Mouse (Mus musculus): ENCODE results near the gene Enoph1. TPM values are rescaled to one million over a fixed set of nuclear protein-coding genes. Genes with fewer than 3 reads are reported as not detected.

Enoph1 gene
- total and polyA plus RNA-seq, 3 experiments: 50.4 to 67.3 (median 52.4) TPM

- no peak for DNase-seq (ENCODE audit: extremely low read depth)
- TF ChIP-seq MXI1 (IDR thresholded peaks at IDR 0.05; ENCODE audit: low read depth, low read length): no peak
- TF ChIP-seq MYC (IDR thresholded peaks at IDR 0.05; ENCODE audit: low read depth, low read length): no peak
- no peak for TF ChIP-seq ELF1 (IDR thresholded peaks at IDR 0.05; ENCODE audit: low read depth, low read length)
- no peak for TF ChIP-seq SMC3 (IDR thresholded peaks at IDR 0.05; ENCODE audit: low read depth, low read length)
- TF ChIP-seq GABPA (IDR thresholded peaks at IDR 0.05; ENCODE audit: insufficient replicate concordance, low read depth, low read length): no peak
- TF ChIP-seq CTCF (conservative IDR thresholded peaks at IDR 0.05 in 1 of 2, IDR thresholded peaks at IDR 0.05 in 1 of 2; ENCODE audit: low read depth in 2 of 2, low read length in 2 of 2): no peak
- no peak for TF ChIP-seq USF1 (IDR thresholded peaks at IDR 0.05; ENCODE audit: low read depth, low read length)
- no peak for TF ChIP-seq E2F4 (IDR thresholded peaks at IDR 0.05; ENCODE audit: insufficient replicate concordance, low read depth, low read length)
- no peak for TF ChIP-seq TBP (conservative IDR thresholded peaks at IDR 0.05; ENCODE audit: low read depth, low read length)
- no peak for TF ChIP-seq NRF1 (IDR thresholded peaks at IDR 0.05; ENCODE audit: low read depth, low read length)
- no peak for TF ChIP-seq JUND (conservative IDR thresholded peaks at IDR 0.05; ENCODE audit: low read depth, low read length)
- no peak for TF ChIP-seq UBTF (IDR thresholded peaks at IDR 0.05; ENCODE audit: low read depth, low read length)
- no peak for TF ChIP-seq ZMIZ1 (IDR thresholded peaks at IDR 0.05; ENCODE audit: low read depth, low read length)
- no peak for TF ChIP-seq ZNF384 (IDR thresholded peaks at IDR 0.05; ENCODE audit: low read depth, low read length)
- no peak for TF ChIP-seq MAZ (IDR thresholded peaks at IDR 0.05; ENCODE audit: low read depth, low read length)
- in situ Hi-C loops (cut with MboI; ENCODE audit: low pct_ligation_motif_present, low pct_unique_long_range_greater_than_20kb, low sequenced_read_pairs) (loop anchor here (25.0 kb wide), 1 partner anchor 221 kb away; no protein-coding TSS in a partner anchor), dilution Hi-C loops (cut with MboI; ENCODE audit: extremely low pct_ligation_motif_present, extremely low pct_unique_long_range_greater_than_20kb, low sequenced_read_pairs) (no loop called here)
- Histone ChIP-seq H3K36me3 (replicated peaks in 1 of 2; ENCODE audit: control insufficient read depth in 1 of 2, insufficient read depth in 1 of 2, low read length in 1 of 2) (no peaks in the 10 kb centered on the region), H3K9me3 (replicated peaks; ENCODE audit: low read length) (no peaks in the 10 kb centered on the region), H3K9ac (ENCODE audit: insufficient read depth, low read depth) (no peak overlapping the region), H3K27me3 (replicated peaks) (no peaks in the 10 kb centered on the region), H3K79me2 (replicated peaks; ENCODE audit: control insufficient read depth, extremely low read depth, insufficient read depth, poor library complexity, severe bottlenecking) (no peaks in the 10 kb centered on the region), H3K27ac (ENCODE audit: insufficient read depth, low read depth) (no peak overlapping the region), H3K4me2 (ENCODE audit: insufficient read depth, low read depth, poor library complexity, severe bottlenecking) (no peak overlapping the region), H3K4me1 (ENCODE audit: control insufficient read depth in 1 of 2, insufficient read depth in 2 of 2) (no peaks in the 10 kb centered on the region), H3K4me3 (replicated peaks in 1 of 3; ENCODE audit: low read depth in 2 of 3, low read length in 2 of 3, poor library complexity in 1 of 3) (no peak overlapping the region)
These were observed 51.8 kb downstream of the Enoph1 start for GRCm38 (mm10) chr5:100091602-100092001.

- Histone ChIP-seq H3K4me1 (ENCODE audit: control insufficient read depth in 1 of 2, insufficient read depth in 2 of 2) (no peaks in the 10 kb centered on the region), H3K79me2 (replicated peaks; ENCODE audit: control insufficient read depth, extremely low read depth, insufficient read depth, poor library complexity, severe bottlenecking) (no peaks in the 10 kb centered on the region), H3K9me3 (replicated peaks; ENCODE audit: low read length) (no peaks in the 10 kb centered on the region), H3K27me3 (replicated peaks) (no peaks in the 10 kb centered on the region), H3K27ac (ENCODE audit: insufficient read depth, low read depth) (no peak overlapping the region), H3K9ac (ENCODE audit: insufficient read depth, low read depth) (no peak overlapping the region), H3K36me3 (replicated peaks in 1 of 2; ENCODE audit: control insufficient read depth in 1 of 2, insufficient read depth in 1 of 2, low read length in 1 of 2) (no peaks in the 10 kb centered on the region), H3K4me3 (replicated peaks in 1 of 3; ENCODE audit: low read depth in 2 of 3, low read length in 2 of 3, poor library complexity in 1 of 3) (no peak overlapping the region), H3K4me2 (ENCODE audit: insufficient read depth, low read depth, poor library complexity, severe bottlenecking) (no peak overlapping the region)
- DNase-seq (ENCODE audit: extremely low read depth): no peak
- in situ Hi-C loops (cut with MboI; ENCODE audit: low pct_ligation_motif_present, low pct_unique_long_range_greater_than_20kb, low sequenced_read_pairs): loop anchor here (25.0 kb wide), 1 partner anchor 215 kb away; no protein-coding TSS in a partner anchor
- dilution Hi-C loops (cut with MboI; ENCODE audit: extremely low pct_ligation_motif_present, extremely low pct_unique_long_range_greater_than_20kb, low sequenced_read_pairs): no loop called here
- TF ChIP-seq ZKSCAN1 (IDR thresholded peaks at IDR 0.05; ENCODE audit: borderline replicate concordance, low read depth, low read length) (no peak), POLR2AphosphoS2 (IDR thresholded peaks at IDR 0.05; ENCODE audit: low read depth, low read length) (no peak), SIN3A (IDR thresholded peaks at IDR 0.05; ENCODE audit: low read length) (no peak), SMC3 (IDR thresholded peaks at IDR 0.05; ENCODE audit: low read depth, low read length) (no peak), ZC3H11A (IDR thresholded peaks at IDR 0.05; ENCODE audit: low read depth, low read length) (no peak), USF1 (IDR thresholded peaks at IDR 0.05; ENCODE audit: low read depth, low read length) (no peak), CHD1 (IDR thresholded peaks at IDR 0.05; ENCODE audit: low read depth, low read length) (no peak), TCF12 (IDR thresholded peaks at IDR 0.05; ENCODE audit: low read depth, low read length) (no peak), MEF2A (IDR thresholded peaks at IDR 0.05; ENCODE audit: borderline replicate concordance, low read depth, low read length) (no peak), E2F4 (IDR thresholded peaks at IDR 0.05; ENCODE audit: insufficient replicate concordance, low read depth, low read length) (no peak), POLR2A (IDR thresholded peaks at IDR 0.05; ENCODE audit: low read depth, low read length) (no peak), GABPA (IDR thresholded peaks at IDR 0.05; ENCODE audit: insufficient replicate concordance, low read depth, low read length) (no peak)
These were observed 57.2 kb downstream of the Enoph1 start for GRCm38 (mm10) chr5:100096955-100097354.

All from CH12.LX (cell line).